Mouse (Mus musculus) CH12F3 (cell line): Measurements from ENCODE around the gene Smpdl3b.
"Not testable (repeated sequence)": the region's sequence is repeated elsewhere in the genome, so short reads cannot be mapped to it uniquely, and the experiment has no call there.

ENCODE experiments used
- in situ Hi-C: fragments of 300-500 bp; cut with MboI; formaldehyde crosslinking; loops from 2 replicates; pipeline ENCODE4 v1.14.3; 2020; ENCODE audit warnings: low sequenced_read_pairs

The Smpdl3b gene

DNA sequence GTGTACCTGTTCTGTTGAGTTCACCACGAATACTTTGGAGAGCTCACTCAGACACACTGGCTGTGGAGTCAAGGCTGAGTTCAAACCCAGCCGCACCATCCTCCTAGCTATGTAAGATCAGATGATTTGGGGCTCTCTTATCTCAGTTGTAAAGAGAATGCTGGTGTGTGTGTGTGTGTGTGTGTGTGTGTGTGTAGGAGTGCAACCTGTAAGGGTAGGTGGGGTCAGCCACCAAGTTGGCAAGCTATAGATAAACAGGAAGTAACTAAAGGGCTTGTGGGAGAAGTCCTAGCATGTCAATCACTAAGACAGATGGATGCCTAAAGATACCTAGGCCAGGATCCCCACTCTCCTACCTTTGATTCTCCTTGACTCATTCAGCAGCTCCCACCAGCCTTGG, 26.7 kb upstream of the Smpdl3b start:
- in situ Hi-C loops = loop anchor here (5.0 kb wide), 1 partner anchor 39 kb away; no protein-coding TSS in a partner anchor

DNA sequence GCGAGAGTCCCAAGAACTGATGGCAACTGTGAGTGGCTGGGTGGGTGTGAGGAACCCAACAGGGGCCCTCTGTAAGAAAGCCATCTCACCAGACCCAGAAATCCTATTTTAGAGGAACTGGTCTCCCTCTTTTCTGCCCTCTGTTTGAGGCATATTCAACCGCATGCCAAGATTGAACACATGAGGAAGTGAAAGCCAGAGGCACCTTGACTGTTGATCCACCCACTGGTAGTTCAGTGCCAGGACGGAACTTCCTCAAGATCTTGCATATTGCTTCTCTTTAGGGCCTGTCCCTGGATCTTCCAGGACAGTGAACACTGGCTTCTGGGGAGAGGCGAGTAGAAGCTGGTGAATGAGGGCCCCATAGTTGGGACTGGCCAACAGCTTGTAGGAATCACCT, 23.2 kb upstream of the Smpdl3b start:
- in situ Hi-C loops = loop anchor here (5.0 kb wide), 1 partner anchor 42 kb away; no protein-coding TSS in a partner anchor

DNA sequence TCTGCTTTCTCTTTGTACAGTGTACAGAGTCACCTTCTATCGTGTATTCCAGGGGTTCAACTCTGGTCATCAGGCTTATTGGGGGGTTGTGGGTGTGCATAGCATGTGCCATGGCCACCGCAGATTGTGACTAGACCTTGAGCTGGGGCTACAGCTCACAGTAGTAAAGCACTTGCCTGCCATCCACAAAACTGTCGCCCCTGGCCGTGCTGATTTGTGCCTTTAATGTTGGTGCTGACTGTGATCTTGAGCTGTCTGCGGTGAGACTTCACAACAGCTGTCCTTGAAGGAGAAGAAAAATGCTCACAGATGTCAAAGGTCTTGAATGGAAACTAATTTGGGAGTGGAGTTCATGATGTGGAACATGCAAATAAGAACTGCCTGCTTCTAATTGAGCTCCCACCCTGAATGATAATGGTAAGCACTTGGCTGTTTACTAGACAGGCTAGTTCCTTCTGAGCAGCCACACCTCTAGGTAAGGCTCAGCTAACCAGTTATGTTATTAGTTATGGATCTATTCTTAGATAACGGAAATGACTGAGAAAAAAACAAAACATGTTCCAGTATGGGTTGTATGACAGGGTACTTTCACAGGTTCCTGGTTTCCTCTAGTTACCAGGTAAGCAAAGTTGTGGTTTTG, 21.6 kb upstream of the Smpdl3b start:
- in situ Hi-C loops = loop anchor here (10.0 kb wide), 1 partner anchor 146 kb away; the partner anchor contains the start of gene Fam76a

DNA sequence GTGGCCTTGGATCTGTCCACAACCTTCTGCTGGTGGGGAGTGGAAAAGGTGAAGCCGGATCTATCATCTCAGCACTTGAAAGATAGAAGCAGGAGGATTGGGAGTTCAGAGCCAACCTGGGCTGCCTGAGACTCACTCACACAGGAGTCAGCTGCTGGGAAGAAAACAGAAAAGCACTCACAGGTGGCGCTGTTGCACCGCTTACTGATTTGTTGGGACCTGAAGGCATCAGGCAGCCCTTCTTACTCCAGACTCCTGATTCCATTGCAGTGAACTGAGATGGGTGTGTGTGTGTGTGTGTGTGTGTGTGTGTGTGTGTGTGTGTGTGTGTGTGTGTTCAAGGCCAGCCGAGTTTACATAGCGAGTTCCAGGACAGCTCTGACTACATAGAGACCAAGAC, 19.7 kb upstream of the Smpdl3b start:
- in situ Hi-C loops = loop anchor here (10.0 kb wide), 1 partner anchor 148 kb away; the partner anchor contains the start of gene Fam76a

DNA sequence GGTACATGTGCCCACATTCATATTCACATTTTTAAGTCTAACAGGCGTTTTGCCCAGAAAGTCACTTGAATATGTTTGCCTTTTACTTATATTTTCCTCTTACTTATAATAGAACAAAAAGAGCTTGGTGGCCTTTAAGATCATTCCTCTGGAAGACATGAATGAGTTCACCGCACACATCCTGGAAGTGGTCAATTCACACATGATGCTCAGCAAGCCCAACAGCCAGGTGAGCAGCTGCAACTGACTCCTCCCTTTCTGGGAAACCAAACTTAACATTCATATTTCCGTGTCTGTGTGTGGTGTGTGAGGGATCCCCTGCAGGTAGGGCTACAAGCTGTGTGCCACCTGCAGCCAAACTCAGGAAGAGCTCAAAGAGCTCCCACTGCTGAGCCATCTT, 17.9 kb upstream of the Smpdl3b start:
- in situ Hi-C loops = loop anchor here (10.0 kb wide), 1 partner anchor 150 kb away; the partner anchor contains the start of gene Fam76a

DNA sequence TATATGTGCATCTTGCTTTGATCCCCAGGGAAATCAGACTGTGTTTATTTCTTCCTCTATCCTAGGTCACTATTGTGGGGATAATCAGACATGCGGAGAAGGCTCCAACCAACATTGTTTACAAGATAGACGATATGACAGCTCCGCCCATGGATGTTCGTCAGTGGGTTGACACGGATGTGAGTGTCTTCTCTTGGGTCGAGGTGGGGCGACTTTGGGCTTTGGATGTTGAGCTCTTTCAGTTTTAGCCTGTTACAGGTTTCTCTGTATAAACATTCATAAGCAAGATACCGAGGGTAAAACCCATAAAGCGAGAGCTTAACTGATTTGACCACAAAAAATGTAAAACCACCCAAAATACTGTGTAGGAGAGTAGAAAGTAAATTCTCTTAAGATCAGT, 14.7 kb upstream of the Smpdl3b start:
- in situ Hi-C loops = loop anchor here (10.0 kb wide), 1 partner anchor 153 kb away; the partner anchor contains the start of gene Fam76a

DNA sequence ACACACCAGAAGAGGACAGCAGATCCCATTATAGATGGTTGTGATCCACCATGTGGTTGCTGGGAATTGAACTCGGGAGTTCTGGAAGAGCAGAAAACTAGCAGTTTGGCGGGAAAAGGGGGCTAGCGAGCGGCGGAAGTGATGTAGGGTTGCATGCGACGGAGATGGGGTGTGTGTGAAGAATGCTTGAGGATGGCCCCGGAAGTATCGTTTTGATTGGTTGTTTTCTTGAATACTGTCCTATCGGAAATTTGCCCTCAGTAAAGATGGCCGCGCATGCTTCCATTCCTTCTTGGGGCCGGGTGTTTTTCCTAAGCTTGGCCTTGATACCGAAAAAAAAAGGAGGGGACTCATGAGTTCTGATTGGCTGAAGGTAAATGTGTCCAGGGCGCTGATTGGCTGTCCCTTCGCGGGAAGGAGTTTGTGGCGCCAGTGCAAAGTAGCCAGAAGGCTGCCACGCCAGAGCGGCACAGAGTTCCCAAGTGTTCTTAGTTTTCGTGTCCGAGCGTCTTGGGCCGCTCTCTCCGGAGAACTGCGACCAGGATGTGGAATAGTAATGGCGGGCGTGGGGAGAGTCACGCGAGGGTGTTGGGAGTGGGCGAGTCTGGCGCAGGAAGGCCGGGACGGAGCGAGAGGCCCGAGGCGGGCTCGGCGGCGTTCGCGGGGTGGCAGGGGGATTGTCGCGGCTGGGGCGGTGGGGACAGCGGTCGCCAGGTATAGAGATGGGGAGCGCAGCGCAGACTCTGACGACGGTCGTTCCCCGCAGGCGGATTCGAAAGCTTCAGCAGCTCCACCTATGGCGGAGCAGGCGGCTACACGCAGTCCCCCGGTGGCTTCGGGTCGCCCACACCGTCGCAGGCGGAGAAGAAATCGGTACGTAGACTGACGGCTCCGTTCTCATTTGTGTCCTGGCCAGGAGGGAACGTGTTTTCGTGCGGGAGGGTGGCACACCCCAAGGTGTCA, 11.1 kb upstream of the Smpdl3b start, which contains the start of gene Rpa2:
Rpa2 (plus strand) TSS at position 419 of the 963 bp plus-strand sequence.
- in situ Hi-C loops = no loop called here

DNA sequence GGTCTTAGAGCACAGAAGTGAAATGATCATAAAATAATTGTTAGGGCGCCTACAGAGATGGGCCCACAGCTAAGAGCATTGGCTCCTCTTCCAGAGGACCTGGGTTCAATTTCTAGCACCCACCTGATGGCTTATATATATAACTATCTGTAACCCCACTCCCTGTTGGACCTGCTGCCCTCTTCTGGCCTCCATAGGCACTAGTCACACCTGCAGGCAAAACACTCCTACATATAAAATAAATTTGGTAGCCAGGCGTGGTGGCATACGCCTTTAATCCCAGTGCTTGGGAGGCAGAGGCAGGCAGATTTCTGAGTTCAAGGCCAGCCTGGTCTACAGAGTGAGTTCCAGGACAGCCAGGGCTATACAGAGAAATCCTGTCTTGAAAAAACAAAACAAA, 6.1 kb upstream of the Smpdl3b start:
- in situ Hi-C loops = not testable (repeated sequence)

DNA sequence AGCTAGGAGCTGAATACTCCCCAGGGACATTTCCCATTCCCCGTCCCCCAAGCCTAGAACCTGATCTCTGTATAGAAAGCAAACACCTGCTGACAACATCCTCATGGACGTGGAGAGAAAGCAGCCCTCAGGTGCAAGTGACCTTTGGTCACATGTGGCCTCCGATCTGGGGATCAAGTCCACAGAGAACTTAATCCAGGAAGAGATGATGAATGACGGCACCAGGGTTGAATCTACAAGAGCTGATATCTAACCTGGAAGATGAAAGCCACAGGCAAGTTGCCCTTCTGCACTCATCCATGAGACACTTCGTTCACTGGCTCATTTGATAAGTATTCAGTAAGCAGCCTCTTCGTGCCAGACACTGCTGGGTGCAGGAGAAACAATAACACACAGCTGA, 5.5 kb upstream of the Smpdl3b start:
- in situ Hi-C loops = no loop called here

DNA sequence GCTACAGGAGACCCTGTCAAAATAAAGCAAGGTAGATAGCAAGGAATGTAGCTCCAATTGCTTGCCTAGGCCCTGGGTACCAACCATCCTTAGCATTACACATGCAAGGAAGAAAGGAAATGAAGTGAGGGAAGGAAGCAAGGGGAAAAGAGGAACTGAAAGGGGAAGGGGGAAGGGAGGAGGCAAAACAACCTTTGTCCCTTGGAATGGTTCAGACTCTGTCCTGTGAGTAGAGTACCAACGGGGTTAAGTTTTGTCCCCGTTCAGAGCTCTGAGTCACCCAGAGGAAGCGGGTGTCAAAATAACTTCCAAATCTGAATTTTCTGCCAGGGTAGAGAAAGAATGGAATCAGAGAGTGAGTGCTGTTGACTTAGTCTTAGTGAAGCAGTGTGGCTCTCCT, 3.2 kb upstream of the Smpdl3b start:
- in situ Hi-C loops = no loop called here

DNA sequence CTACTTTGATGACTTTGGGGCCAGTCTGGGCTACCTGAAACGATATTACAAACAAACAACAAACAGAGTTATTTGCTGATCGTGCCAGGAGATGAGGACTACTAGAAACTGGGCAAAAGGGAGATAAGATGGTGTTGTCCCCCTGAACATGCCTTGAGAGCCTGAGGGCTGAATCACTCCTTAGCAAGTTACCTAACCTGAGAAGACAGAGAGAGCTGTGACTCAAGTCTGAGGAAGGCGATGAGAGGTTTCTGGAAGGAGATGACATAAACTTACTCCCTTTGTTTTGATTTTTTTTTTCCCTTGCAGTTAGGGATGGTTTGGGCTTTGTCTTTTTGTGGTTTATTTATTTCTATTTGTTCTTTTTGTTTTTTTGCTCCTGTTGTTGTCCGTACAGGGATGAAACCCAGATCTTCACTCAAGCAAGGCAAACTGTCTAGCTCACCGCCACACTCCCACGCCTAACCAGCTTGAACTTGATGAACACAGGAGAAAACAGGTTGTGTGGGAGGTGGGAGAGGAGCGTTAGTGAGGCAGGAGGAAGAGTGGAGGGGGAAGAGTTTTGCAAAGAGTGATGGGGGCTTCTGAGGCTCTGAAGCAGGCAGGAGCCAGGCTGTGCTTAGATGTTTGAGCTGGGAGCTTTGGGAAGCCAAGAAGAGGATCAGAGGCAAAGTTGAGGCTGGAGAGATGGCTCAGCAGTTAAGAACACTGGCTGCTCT, 740 bp upstream of the Smpdl3b start:
- in situ Hi-C loops = no loop called here

DNA sequence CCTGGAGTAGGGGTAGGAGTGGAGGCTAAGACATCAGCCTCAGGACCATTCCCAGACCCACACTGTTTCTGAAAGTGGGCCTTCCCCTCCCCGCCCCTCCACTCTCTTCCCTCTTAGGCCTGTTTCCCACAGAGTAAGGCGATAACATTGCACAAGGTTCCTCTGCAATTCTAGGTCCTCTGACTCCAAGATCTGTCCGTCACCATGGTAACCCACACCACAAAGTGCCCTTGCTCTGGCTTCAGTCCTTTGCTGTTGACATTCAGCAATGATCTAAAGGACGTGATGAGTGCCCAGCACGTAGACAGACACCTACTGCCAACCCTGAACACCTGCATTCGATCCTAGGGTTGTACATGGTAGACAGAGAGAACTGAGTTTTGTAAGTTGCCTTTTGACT, 4.1 kb downstream of the Smpdl3b start:
- in situ Hi-C loops = no loop called here

DNA sequence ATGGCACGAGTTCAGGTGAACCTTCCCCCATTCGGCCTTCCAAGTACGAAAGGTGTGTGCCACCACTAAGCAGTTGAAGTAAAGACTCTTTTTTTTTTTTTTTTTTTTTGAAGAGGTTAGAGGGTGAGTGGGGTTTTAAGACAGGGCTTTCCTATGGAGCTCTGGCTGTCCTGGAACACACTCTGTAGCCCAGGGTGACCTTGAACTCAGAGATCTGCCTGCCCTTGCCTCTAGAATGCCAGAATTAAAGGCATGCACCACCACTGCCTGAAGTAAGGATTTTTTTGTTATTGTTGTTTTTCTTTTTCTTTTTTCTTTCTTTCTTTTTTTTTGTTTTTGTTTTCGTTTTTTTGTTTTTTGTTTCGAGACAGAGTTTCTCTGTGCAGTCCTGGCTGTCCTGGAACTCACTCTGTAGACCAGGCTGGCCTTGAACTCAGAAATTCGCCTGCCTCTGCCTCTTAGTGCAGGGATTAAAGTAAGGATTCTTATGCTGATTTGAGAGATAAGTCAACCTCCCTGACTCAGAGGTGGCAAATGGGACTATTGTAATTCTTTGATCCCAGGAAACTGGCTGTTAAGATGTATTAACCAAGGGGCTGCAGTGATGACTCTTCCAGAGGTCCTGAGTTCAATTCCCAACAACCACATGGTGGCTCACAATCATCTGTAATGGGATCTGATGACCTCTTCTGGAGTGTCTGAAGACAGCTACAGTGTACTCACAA, 7.6 kb downstream of the Smpdl3b start:
- in situ Hi-C loops = no loop called here

DNA sequence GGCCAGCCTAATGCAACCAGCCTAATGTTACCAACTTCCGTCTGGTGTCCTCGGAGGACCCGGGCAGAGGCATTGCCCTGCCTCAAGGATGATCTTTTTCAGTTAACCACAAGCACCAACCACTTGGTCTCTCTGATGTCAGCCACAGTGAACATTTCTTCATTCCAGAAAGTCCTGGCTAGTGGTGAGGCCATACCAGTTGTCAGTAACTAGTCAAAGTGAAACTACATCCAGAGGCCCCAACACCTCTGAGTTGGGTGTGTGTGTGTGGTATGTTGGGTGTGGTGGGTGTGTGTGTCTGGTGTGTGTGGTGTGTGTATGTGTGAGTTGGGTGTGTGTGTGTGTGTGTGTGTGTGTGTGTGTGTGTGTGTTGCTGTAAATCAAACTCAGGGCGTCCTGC, 8.3 kb downstream of the Smpdl3b start:
- in situ Hi-C loops = no loop called here

DNA sequence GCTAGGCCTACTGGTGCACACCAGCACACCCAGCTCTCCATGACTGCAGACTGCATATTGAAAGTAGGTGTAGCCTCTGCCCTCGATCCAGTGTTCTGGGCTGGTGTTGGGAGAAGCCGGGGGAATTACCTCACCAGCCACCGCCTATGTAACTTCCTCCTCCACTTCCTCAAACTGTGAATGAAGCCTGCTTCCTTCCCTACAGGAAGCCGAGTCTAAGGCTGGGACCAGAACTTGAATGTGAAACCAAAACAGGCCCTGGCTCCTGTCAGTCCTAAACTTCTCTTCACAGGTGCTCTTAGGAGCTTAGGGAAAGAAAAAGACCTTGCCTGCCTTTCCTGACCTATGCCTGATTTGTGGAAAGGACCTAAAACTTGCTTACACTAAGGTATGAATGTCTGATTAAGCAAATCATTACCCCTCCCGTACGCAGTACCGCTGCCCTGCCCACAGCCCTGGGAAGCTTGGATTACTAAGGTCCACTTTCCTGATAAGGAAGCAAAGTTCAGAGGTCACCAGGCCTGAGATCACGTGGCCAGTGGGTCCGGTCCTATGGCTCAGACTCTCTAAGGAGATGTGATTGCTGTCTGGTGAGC, 9.3 kb downstream of the Smpdl3b start:
- in situ Hi-C loops = no loop called here

DNA sequence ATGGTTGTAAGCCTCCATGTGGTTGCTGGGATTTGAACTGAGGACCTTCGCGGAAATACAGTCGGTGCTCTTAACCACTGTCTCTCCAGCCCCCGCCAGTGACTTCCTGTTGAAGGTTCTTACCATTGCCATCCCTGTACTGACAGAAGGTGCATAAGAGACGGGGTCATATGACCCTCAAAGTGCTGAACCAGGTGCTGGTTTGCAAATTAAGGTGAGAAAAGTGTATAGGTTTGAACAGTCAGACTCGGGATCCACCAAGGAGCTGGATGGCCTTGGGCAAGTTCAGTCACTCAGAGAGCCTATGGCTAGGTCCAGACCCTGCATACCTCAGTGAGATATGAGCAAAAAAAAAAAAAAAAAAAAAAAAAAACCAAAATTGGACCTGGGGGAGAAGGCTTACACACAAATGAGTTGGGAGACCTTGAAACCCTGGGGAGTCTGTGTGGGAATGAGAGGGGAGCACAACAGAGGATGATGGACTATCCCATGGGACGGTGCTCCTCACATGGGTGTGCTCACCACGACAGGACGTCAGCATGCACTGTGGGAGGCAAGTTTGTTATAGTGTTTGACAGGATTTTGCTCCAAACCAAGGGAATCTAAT, 10.0 kb downstream of the Smpdl3b start:
- in situ Hi-C loops = no loop called here

DNA sequence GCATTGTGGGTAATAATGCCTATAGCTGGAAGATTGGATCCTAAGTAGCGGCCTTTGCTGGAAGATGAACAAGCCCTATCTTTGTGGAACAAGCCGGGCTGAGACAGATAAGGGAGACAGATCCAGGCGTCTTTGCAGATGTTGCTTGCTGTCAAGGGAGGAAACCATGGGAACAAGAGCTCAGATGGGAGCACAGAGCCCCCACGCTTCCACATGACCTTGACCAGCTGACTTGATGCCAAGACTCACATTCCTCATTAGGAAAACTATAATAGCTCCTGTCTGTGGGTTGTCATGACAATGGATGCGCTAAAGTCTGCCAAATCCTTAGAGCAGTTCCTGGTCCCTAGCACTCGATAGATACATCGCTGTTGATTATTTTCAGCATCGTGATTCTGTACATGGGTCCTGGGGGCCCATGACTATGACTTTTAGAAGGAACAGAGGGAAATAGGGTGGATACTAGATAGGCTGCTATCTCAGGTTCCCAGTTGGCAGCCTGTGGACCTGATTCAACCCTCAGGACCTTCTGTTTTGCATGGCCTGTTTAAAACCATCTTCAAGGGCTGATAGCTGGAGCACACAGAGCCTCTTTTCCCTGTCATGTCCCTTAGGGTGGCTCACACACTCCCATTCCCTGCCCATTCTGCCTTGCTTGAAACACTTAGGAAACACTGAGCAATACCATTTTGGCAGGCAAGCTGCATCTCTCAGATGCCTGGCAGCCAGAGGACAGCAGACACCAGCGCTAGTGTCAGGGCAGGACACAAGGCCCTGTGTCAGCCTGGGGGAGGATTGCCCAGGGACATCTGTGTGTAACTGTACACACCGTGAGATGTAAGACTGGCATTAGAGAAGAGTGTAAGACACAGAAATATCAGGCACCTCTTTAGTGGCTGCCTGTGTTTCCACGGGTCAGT, 12.8 kb downstream of the Smpdl3b start:
- in situ Hi-C loops = no loop called here

DNA sequence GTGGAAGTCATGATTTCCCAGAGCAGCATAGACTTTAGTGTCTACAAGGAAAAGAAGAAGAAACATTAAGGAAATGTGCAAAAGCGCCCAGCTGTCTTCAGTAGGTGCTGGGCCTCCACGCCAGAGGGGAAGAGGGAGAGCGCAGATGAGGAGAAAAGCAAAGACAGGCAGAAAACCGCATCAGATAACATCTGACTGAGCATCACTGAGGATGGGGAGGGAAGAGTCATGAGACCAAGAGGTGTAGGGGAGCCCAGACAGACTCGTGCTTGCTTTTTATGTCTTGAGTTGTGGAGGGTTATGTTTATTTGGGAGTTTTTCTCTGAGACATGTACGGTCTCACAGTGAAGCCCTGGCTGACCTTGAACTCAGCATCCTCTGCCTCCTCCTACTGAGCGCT, 15.6 kb downstream of the Smpdl3b start:
- in situ Hi-C loops = no loop called here

DNA sequence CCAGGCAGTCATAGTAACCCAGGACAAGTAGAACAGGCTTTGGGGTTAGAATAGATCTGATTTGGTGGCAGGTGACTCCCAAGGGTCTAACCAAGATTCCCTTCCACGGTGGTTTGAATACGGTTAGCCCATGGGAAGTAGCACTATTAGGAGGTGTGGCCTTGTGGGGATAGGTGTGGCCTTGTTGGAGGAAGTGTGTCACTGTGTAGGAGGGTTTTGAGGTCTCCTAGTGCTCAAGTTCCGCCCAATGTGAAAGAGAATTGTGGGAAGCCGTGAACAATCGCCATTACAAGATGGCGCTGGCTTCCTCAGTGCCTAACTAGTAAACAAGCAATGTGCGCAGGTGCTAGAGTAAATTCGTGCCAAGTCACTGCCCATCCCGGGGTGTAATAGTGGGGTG, 19.9 kb downstream of the Smpdl3b start:
- in situ Hi-C loops = not testable (repeated sequence)
